In genomic region chr4:132973814-132974398, GRCm38 (mm10) we compare ENCODE assay signal across 8 mouse cellular contexts. TPM values are rescaled to one million over a fixed set of nuclear protein-coding genes. Genes with fewer than 3 reads are reported as not detected.
DNase-seq lines count a peak whose midpoint lies in the region; ATAC-seq and TF ChIP-seq lines count a peak whose summit lies in the region.

Fgr (plus strand) TSS chr4:132974095.

- no peak within 1 kb of the TSS for H3K9ac ChIP-seq in hindbrain, postnatal 0 days (replicated peaks; ENCODE audit: low read length)
- H3K9ac ChIP-seq in lung, postnatal 0 days (replicated peaks; ENCODE audit: low read depth): no peak within 1 kb of the TSS

- H3K4me2 ChIP-seq in hindbrain, postnatal 0 days (ENCODE audit: low read depth, low read length): peak within 1 kb of the TSS; percentile 47
- H3K4me2 ChIP-seq in lung, postnatal 0 days (replicated peaks; ENCODE audit: low read depth, low read length): peak within 1 kb of the TSS; percentile 43

- H3K27ac ChIP-seq in brown adipose tissue, adult 24 weeks (replicated peaks; ENCODE audit: low read depth, low read length): no peak within 1 kb of the TSS
- H3K27ac ChIP-seq in hindbrain, postnatal 0 days: peak within 1 kb of the TSS; percentile 26; the same call in 1 of the 2 replicates
- H3K27ac ChIP-seq in lung, postnatal 0 days (ENCODE audit: low read length): peak within 1 kb of the TSS; percentile 54

- H3K4me1 ChIP-seq in brown adipose tissue, adult 24 weeks (ENCODE audit: control insufficient read depth, insufficient read depth, insufficient read length, low read length): peaks cover 34% of the 10 kb centered on the region
- peaks cover 19% of the 10 kb centered on the region for H3K4me1 ChIP-seq in hindbrain, postnatal 0 days (ENCODE audit: insufficient read depth, low read length)
- H3K4me1 ChIP-seq in lung, postnatal 0 days (ENCODE audit: insufficient read depth, low read depth, low read length): peaks cover 19% of the 10 kb centered on the region; the same call in 1 of the 2 replicates

- no peaks in the 10 kb centered on the region for H3K27me3 ChIP-seq in hindbrain, postnatal 0 days (ENCODE audit: insufficient read depth, low read length)
- H3K27me3 ChIP-seq in lung, postnatal 0 days (replicated peaks; ENCODE audit: insufficient read depth, low read length): no peaks in the 10 kb centered on the region

- H3K36me3 ChIP-seq in hindbrain, postnatal 0 days (ENCODE audit: insufficient read depth, low read length): no peaks in the 10 kb centered on the region
- H3K36me3 ChIP-seq in lung, postnatal 0 days (ENCODE audit: insufficient read depth, low read length): no peaks in the 10 kb centered on the region

- peak within 1 kb of the TSS; percentile 29 for H3K4me3 ChIP-seq in brown adipose tissue, adult 24 weeks (ENCODE audit: insufficient read depth, low read depth, low read length)
- no peak within 1 kb of the TSS for H3K4me3 ChIP-seq in hindbrain, postnatal 0 days (ENCODE audit: low read length)
- peak within 1 kb of the TSS; percentile 15 for H3K4me3 ChIP-seq in lung, postnatal 0 days (ENCODE audit: low read depth, low read length)

- WGBS in hindbrain, postnatal 0 days: 14% methylated on average over 21 of the region's 21 CpGs
- WGBS in lung, postnatal 0 days: 30% methylated on average over 21 of the region's 21 CpGs

- ATAC-seq in hindbrain, postnatal 0 days: no peak
- no peak for ATAC-seq in lung, postnatal 0 days

- H3K9me3 ChIP-seq in hindbrain, postnatal 0 days (ENCODE audit: low read length): no peaks in the 10 kb centered on the region
- H3K9me3 ChIP-seq in lung, postnatal 0 days (ENCODE audit: low read length): no peaks in the 10 kb centered on the region

- peak; percentile 24 for DNase-seq in CD4-positive helper T cell, adult 2 months (ENCODE audit: low read depth, low spot score)
- no peak for DNase-seq in hindbrain, postnatal 0 days (ENCODE audit: low spot score)
- peak; percentile 22 for DNase-seq in lung, postnatal 0 days (ENCODE audit: low spot score)
- peak; percentile 88 to 89 for DNase-seq in spleen, postnatal 36 days (ENCODE audit: low spot score in 2 of 2)
- no peak for DNase-seq in embryo, embryonic 11 days
- DNase-seq in Muller cell, postnatal 12 days (ENCODE audit: inconsistent ontology term): no peak
- no peak for DNase-seq in layer of hippocampus, adult 9-11 months

- no peak for TF ChIP-seq CTCF in hindbrain, postnatal 0 days (IDR thresholded peaks at IDR 0.05; ENCODE audit: low read depth)
- no peak for TF ChIP-seq CTCF in lung, postnatal 0 days (IDR thresholded peaks at IDR 0.05)

- no peak for TF ChIP-seq EP300 in lung, postnatal 0 days (IDR thresholded peaks at IDR 0.05)

RNA-seq across cellular contexts. Expression of gene Fgr, which starts in this region (rescaled TPM):
- polyA plus RNA-seq in brown adipose tissue, adult 24 weeks (2012; ENCODE audit: insufficient read depth, insufficient read length, missing spikeins): 0.55 TPM in 1 of 2 replicates, not detected in the other
- 0.07 and 0.73 TPM in 2 replicates for total RNA-seq in hindbrain, postnatal 0 days (2014; rRNA removed)
- polyA plus RNA-seq in hindbrain, postnatal 0 days (2015; fragmentation: Nextera tagmentation; extraction: Ambion mirVana): 0.19 and 0.39 TPM in 2 replicates
- 4.0 and 4.7 TPM in 2 replicates for polyA plus RNA-seq in lung, postnatal 0 days (2015; fragmentation: Nextera tagmentation; extraction: Ambion mirVana)

Comparison
In these comparisons a context has a peak if more than half of its experiments do, and no peak if none do; other contexts are left out.
1. DNase-seq: peak in CD4-positive helper T cell, adult 2 months (single experiment), lung, postnatal 0 days (single experiment) and spleen, postnatal 36 days (2 of 2); none in hindbrain, postnatal 0 days (single experiment), embryo, embryonic 11 days (single experiment), Muller cell, postnatal 12 days (single experiment) and layer of hippocampus, adult 9-11 months (single experiment).